Mouse (Mus musculus) heart, adult 10 weeks (tissue): ENCODE measurements around the gene Usp25. TPM values are rescaled to one million over a fixed set of nuclear protein-coding genes. Genes with fewer than 3 reads are reported as not detected.

Source experiments
- polyA plus RNA-seq: library from polyadenylated mRNA; stranded (reverse); fragments of 350-450 nt; fragmentation: Illumina TruSeq; extraction: RNeasy Lipid Tissue Mini Kit (QIAGEN cat#74804); gene quantifications from one replicate; pipeline ENCODE4 v1.2.3, GENCODE M21; 2014; ENCODE audit warnings: low read depth, low replicate concordance

Gene Usp25
- 40.9 TPM for polyA plus RNA-seq

DNA sequence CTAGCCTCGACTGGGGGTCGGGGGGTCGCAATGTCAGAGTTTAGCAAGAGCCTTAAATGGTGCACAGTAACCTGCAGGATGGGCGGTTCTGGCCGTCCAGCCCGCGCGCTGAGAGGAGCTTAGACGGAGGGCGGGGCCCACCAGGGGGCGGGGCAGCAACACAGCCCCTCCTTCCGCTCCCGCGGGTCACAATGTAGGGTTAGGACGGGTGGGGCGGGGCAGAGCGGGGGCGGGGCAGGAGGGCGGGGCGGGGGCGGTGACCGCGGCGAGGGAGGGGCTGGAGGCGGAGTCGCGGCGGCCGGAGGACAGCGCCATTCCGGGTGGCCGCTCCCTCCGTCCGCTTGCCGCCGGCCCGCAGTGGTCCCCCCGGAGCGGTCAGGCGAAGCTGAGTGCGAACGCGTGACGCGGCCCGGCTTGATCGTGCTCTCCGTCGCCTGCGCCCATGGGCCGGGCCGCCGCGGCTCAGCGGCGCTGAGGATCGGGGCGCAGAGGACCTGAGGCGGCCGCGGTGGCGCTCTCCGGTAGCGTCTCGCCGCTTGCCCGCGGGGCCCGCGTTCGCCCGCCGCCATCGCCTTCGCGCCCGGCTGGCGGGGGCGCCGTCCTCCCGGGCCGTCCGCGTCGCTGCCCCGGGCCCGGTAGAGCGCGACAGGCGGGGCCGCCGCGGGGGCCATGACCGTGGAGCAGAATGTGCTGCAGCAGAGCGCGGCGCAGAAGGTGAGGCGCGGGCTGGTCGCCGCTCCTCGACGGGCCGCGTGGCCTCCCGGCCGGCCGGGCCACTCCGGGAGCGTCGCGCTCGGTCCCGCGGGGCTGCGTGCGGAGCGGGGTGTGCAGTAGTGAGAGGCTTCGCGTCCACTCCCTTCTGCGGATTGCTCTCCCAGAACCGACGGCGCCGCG, at the start of gene Usp25:
Usp25 (plus strand) TSS at position 280 of the 894 bp plus-strand sequence.

